ENCODE assay signal across 17 mouse cellular contexts in genomic region chr19:52048378-52048978, GRCm38 (mm10).
A peak's percentile ranks its signal among the peaks of the same experiment; 100 is the strongest.
DNase-seq lines count a peak whose midpoint lies in the region; ATAC-seq and TF ChIP-seq lines count a peak whose summit lies in the region.
"Had no signal": no experiment of that assay in that cellular context is flagged by ENCODE, and none has a peak within 500 bp of the region (broad histone marks: within the 10 kb centered on the region; RNA-seq: fewer than 3 reads in every experiment).

No protein-coding gene starts in this region.

- intact Hi-C loops in left cerebral cortex, postnatal 4 days (cut with DNase I), result no loop called here

- no peaks in the 10 kb centered on the region for H3K36me3 ChIP-seq in forebrain, embryonic 14.5 days (ENCODE audit: control insufficient read depth, insufficient read depth, low read length)
- H3K36me3 ChIP-seq in thymus, adult 2 months (ENCODE audit: control insufficient read depth, insufficient read depth, low read length), result no peaks in the 10 kb centered on the region
- H3K36me3 ChIP-seq: kidney, embryonic 15.5 days had no signal

- DNase-seq in left cerebral cortex, postnatal 4 days, result peak; percentile 9
- DNase-seq in left cerebral cortex, adult 9 months (ENCODE audit: low spot score in 2 of 2), result no peak
- DNase-seq in brain, embryonic 14.5 days (ENCODE audit: low read depth), result peak; percentile 87
- peak; percentile 67 for DNase-seq in forebrain, embryonic 14.5 days (ENCODE audit: low spot score)
- DNase-seq in retina, adult 2 months (ENCODE audit: low read depth, low spot score), result peak; percentile 2
- no peak for DNase-seq in heart, adult 18-20 months
- DNase-seq in thymus, adult 2 months, result no peak
- DNase-seq: adrenal gland, postnatal 14 days; cerebellum, adult 9-11 months; heart, adult 11 months; layer of hippocampus, adult 9-11 months; lung, embryonic 14.5 days; thymus, adult 18-20 months had no signal

- H3K27me3 ChIP-seq in forebrain, embryonic 14.5 days (replicated peaks; ENCODE audit: control insufficient read depth, insufficient read depth, low read length), result no peaks in the 10 kb centered on the region
- H3K27me3 ChIP-seq in thymus, adult 2 months (ENCODE audit: control insufficient read depth, insufficient read depth, low read length), result no peaks in the 10 kb centered on the region
- H3K27me3 ChIP-seq: kidney, embryonic 15.5 days had no signal

- no peaks in the 10 kb centered on the region for H3K4me1 ChIP-seq in forebrain, embryonic 14.5 days (ENCODE audit: control insufficient read depth, insufficient read depth, low read length)
- no peaks in the 10 kb centered on the region for H3K4me1 ChIP-seq in thymus, adult 2 months (replicated peaks; ENCODE audit: control insufficient read depth, insufficient read depth, low read length)
- H3K4me1 ChIP-seq: kidney, embryonic 15.5 days had no signal

- H3K4me2 ChIP-seq in forebrain, embryonic 14.5 days (ENCODE audit: low read length), result no peak overlapping the region
- H3K4me2 ChIP-seq: kidney, embryonic 15.5 days; liver, embryonic 11.5 days; lung, embryonic 14.5 days had no signal

- TF ChIP-seq POLR2A in brain, embryonic 14.5 days (IDR thresholded peaks at IDR 0.05; ENCODE audit: borderline replicate concordance, extremely low read depth, insufficient read depth, insufficient read length, poor library complexity, severe bottlenecking), result no peak
- TF ChIP-seq POLR2A in thymus, adult 2 months (IDR thresholded peaks at IDR 0.05; ENCODE audit: control insufficient read depth, extremely low read depth, insufficient read depth, low read length, poor library complexity), result no peak

- H3K4me3 ChIP-seq in forebrain, embryonic 14.5 days (ENCODE audit: low read depth, low read length), result no peak overlapping the region
- H3K4me3 ChIP-seq in thymus, adult 2 months (ENCODE audit: control insufficient read depth, insufficient read depth, low read length), result no peak overlapping the region
- H3K4me3 ChIP-seq: kidney, embryonic 15.5 days had no signal

- TF ChIP-seq CTCF in brain, embryonic 14.5 days (IDR thresholded peaks at IDR 0.05; ENCODE audit: borderline replicate concordance, extremely low read depth, insufficient read depth, insufficient read length), result no peak
- no peak for TF ChIP-seq CTCF in thymus, adult 2 months (IDR thresholded peaks at IDR 0.05; ENCODE audit: borderline replicate concordance, control insufficient read depth, extremely low read depth, insufficient read depth, low read length, poor library complexity)

- no peak overlapping the region for H3K27ac ChIP-seq in forebrain, embryonic 14.5 days (ENCODE audit: low read depth, low read length)
- H3K27ac ChIP-seq in thymus, adult 2 months (ENCODE audit: control insufficient read depth, insufficient read depth, low read length), result no peak overlapping the region
- H3K27ac ChIP-seq: kidney, embryonic 15.5 days; macrophage had no signal

- ATAC-seq in forebrain, embryonic 14.5 days, result peak; percentile 89
- ATAC-seq: CD4-positive, CD25-positive, alpha-beta regulatory T cell, adult 4 months had no signal

- no peak overlapping the region for H3K9ac ChIP-seq in forebrain, embryonic 14.5 days (ENCODE audit: low read length)
- H3K9ac ChIP-seq: kidney, embryonic 15.5 days; lung, embryonic 14.5 days had no signal

- 5% methylated on average over 1 of the region's 1 CpGs for WGBS in forebrain, embryonic 14.5 days
- WGBS in thymus, adult 2 months, result 26% methylated on average over 1 of the region's 1 CpGs

- no peaks in the 10 kb centered on the region for H3K9me3 ChIP-seq in forebrain, embryonic 14.5 days (replicated peaks; ENCODE audit: control insufficient read depth, low read length)
- H3K9me3 ChIP-seq: kidney, embryonic 15.5 days had no signal

Comparison
In these comparisons a context has a peak if more than half of its experiments do, and no peak if none do; other contexts are left out.
1. DNase-seq: peak in left cerebral cortex, postnatal 4 days (single experiment), brain, embryonic 14.5 days (single experiment), forebrain, embryonic 14.5 days (single experiment) and retina, adult 2 months (single experiment); none in left cerebral cortex, adult 9 months (0 of 2), heart, adult 18-20 months (0 of 2) and thymus, adult 2 months (single experiment).